Mouse (Mus musculus) bone marrow, adult 2 months (tissue): ENCODE data around the gene Gm45062.

ENCODE experiments used
- CTCF ChIP-seq: fragments of 200-500 bp; IDR thresholded peaks from 2 replicates; pipeline ENCODE4 v1.5.1; 2011; ENCODE audit warnings: low read length, control low read depth; ENCODE audit not compliant: control insufficient read depth, insufficient read depth
- POLR2A ChIP-seq: fragments of 200-500 bp; IDR thresholded peaks from 2 replicates; pipeline ENCODE4 v1.6.1; 2011; ENCODE audit warnings: low read depth, mild to moderate bottlenecking, control low read depth, low read length, borderline replicate concordance; ENCODE audit not compliant: control insufficient read depth

DNA sequence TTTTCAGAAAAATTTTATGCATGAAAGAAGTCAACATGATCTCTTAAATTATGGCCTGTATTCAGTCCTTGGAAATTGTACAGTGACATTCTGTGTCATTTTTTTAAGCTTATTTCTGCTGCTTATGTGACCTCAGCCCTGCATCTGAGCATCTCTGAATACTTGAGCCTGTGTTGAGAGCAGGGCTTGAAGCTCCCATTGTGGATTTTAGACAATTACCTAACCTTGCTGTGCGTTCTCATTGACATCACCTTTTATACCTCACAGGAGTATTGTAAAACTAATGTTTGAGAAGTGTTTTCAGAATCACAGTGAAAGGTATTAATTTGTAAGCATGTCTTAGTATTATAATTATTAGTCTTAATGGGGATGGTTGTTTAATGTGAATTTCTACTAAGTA, 140.5 kb downstream of the Gm45062 start:
- TF ChIP-seq CTCF (no peak), POLR2A (no peak)
